Mouse (Mus musculus): ENCODE measurements around the gene Jmjd1c. TPM values are rescaled to one million over a fixed set of nuclear protein-coding genes. Genes with fewer than 3 reads are reported as not detected.

The Jmjd1c gene
- total RNA-seq (2021): 10 to 100 TPM; 47.1 to 64.6 TPM
- long read RNA-seq, experiment 1, partial matches to known transcripts: 5 of 6 reads
- long read RNA-seq, experiment 1, other reads (novel, unspliced or antisense): 1 of 6 reads
- long read RNA-seq, experiment 2, partial matches to known transcripts: 2 of 4 reads
- long read RNA-seq, experiment 2, other reads (novel, unspliced or antisense): 2 of 4 reads

- DNase-seq: peak; percentile 84
These were observed at the start of gene Jmjd1c for GRCm38 (mm10) chr10:67095798-67096620. Jmjd1c (plus strand) TSS chr10:67096125.

- no peak for DNase-seq
These were observed 47.9 kb upstream of the Jmjd1c start for GRCm38 (mm10) chr10:67047712-67048645.

GRCm38 (mm10) chr10:67048871-67049615, 46.9 kb upstream of the Jmjd1c start:
- no peak for DNase-seq

- no peak for DNase-seq
These were observed 46.3 kb upstream of the Jmjd1c start for GRCm38 (mm10) chr10:67049621-67050020.

- no peak for DNase-seq
These were observed 45.2 kb upstream of the Jmjd1c start for GRCm38 (mm10) chr10:67050766-67051165.

- no peak for DNase-seq
These were observed 44.5 kb upstream of the Jmjd1c start for GRCm38 (mm10) chr10:67051466-67051865.

GRCm38 (mm10) chr10:67052429-67052828, 43.5 kb upstream of the Jmjd1c start:
- no peak for DNase-seq

- DNase-seq: no peak
These were observed 42.5 kb upstream of the Jmjd1c start for GRCm38 (mm10) chr10:67053475-67053874.

GRCm38 (mm10) chr10:67055867-67056856, 39.8 kb upstream of the Jmjd1c start:
- DNase-seq: no peak

GRCm38 (mm10) chr10:67057208-67057607, 38.7 kb upstream of the Jmjd1c start:
- DNase-seq: no peak

- DNase-seq: no peak
These were observed 38.2 kb upstream of the Jmjd1c start for GRCm38 (mm10) chr10:67057696-67058095.

- DNase-seq: peak; percentile 63
These were observed 37.6 kb upstream of the Jmjd1c start for GRCm38 (mm10) chr10:67058297-67058696.

- DNase-seq: no peak
These were observed 37.2 kb upstream of the Jmjd1c start for GRCm38 (mm10) chr10:67058702-67059101.

- DNase-seq: peak; percentile 52
These were observed 34.5 kb upstream of the Jmjd1c start for GRCm38 (mm10) chr10:67061367-67061801.

GRCm38 (mm10) chr10:67061823-67062222, 34.1 kb upstream of the Jmjd1c start:
- no peak for DNase-seq

- DNase-seq: no peak
These were observed 30.5 kb upstream of the Jmjd1c start for GRCm38 (mm10) chr10:67065277-67065887.

GRCm38 (mm10) chr10:67065927-67066326, 30.0 kb upstream of the Jmjd1c start:
- DNase-seq: no peak

GRCm38 (mm10) chr10:67066421-67066820, 29.5 kb upstream of the Jmjd1c start:
- peak; percentile 31 for DNase-seq

- no peak for DNase-seq
These were observed 26.9 kb upstream of the Jmjd1c start for GRCm38 (mm10) chr10:67069013-67069412.

- no peak for DNase-seq
These were observed 24.5 kb upstream of the Jmjd1c start for GRCm38 (mm10) chr10:67071389-67071788.

Measured in adrenal gland, postnatal 10 days (tissue).